Mouse (Mus musculus): ENCODE data around the gene Galnt12. TPM values are rescaled to one million over a fixed set of nuclear protein-coding genes. Genes with fewer than 3 reads are reported as not detected.

Gene Galnt12
- total and polyA plus RNA-seq, 2 experiments from 2014 or later = 1.4 to 1.9 TPM

DNA sequence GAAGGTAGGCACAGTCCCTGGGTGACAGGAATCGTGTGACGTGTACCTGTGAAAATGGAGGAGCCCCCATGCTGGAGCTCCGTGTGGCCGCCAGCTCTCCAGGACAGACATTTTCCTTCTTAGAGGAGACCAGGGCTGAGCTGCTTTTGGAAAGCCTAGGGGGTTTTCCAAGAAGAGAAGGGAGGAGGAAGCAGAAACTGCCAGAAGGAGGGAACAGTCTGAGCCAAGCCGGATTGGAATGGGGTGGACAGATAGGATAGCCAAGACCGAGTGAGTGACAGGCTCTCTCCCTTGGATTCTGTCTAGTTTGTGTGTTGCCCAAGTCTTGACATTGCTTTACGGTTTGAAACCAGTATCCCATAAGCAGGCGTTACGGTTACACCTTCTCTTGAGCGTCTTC is 11.9 kb downstream of the Galnt12 start:
- ATAC-seq (ENCODE audit: insufficient read depth, low read depth) = no peak
- no peaks in the 10 kb centered on the region for H3K4me1 ChIP-seq (ENCODE audit: control insufficient read depth, insufficient read depth)
- WGBS = 88% methylated on average over 10 of the region's 10 CpGs
- no peak overlapping the region for H3K27ac ChIP-seq (ENCODE audit: low read depth)
- DNase-seq (ENCODE audit: low spot score) = no peak
- 0 out of 2 replicates have a peak, but pooled peaks cover 3% of the 10 kb centered on the region for H3K9me3 ChIP-seq (replicated peaks; ENCODE audit: control insufficient read depth, low read length)
- H3K4me2 ChIP-seq (ENCODE audit: low read depth, low read length) = no peak overlapping the region
- TF ChIP-seq CTCF (IDR thresholded peaks at IDR 0.05; ENCODE audit: low read depth) (no peak), EP300 (IDR thresholded peaks at IDR 0.05; ENCODE audit: low read depth) (no peak)
- no peaks in the 10 kb centered on the region for H3K27me3 ChIP-seq (ENCODE audit: control insufficient read depth, insufficient read depth, low read length)
- H3K36me3 ChIP-seq (replicated peaks; ENCODE audit: control insufficient read depth, insufficient read depth, low read length) = no peaks in the 10 kb centered on the region
- no peak overlapping the region for H3K4me3 ChIP-seq (ENCODE audit: low read depth, low read length)
- H3K9ac ChIP-seq (replicated peaks; ENCODE audit: low read depth, low read length) = no peak overlapping the region

DNA sequence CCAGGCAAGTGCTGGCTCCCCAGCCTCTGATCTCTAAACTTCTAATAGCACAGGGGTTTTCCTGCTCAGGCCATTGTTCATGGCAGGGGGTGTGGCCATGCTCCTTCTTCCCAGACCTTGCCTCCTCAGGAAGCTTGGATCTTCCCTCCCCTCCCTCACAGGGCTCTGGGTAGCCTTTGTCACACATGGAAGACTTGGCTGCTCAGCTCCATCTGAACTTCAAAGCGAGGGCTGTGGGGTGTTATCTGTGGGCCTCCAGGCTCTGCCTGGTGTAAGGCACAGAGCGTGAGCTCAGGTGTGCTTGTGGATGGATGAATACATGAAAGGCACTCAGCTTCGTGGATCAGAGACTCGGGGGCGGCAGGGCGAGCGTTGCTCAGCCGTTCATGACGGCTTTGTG is 20.2 kb downstream of the Galnt12 start:
- H3K27ac ChIP-seq (ENCODE audit: low read depth) = no peak overlapping the region

GRCm38 (mm10) chr4:47112560-47112959 is 20.9 kb downstream of the Galnt12 start:
- WGBS = 50% methylated on average over 9 of the region's 9 CpGs
- 0 out of 2 replicates have a peak, but pooled peaks cover 3% of the 10 kb centered on the region for H3K27me3 ChIP-seq (ENCODE audit: control insufficient read depth, insufficient read depth, low read length)
- H3K9ac ChIP-seq (replicated peaks; ENCODE audit: low read depth, low read length) = no peak overlapping the region
- DNase-seq (ENCODE audit: low spot score) (no peak), ATAC-seq (ENCODE audit: insufficient read depth, low read depth) (no peak)
- no peak overlapping the region for H3K27ac ChIP-seq (ENCODE audit: low read depth)
- H3K36me3 ChIP-seq (replicated peaks; ENCODE audit: control insufficient read depth, insufficient read depth, low read length) = no peaks in the 10 kb centered on the region
- TF ChIP-seq CTCF (IDR thresholded peaks at IDR 0.05; ENCODE audit: low read depth) = no peak
- TF ChIP-seq EP300 (IDR thresholded peaks at IDR 0.05; ENCODE audit: low read depth) = no peak
- H3K4me1 ChIP-seq (ENCODE audit: control insufficient read depth, insufficient read depth) = no peaks in the 10 kb centered on the region
- H3K4me3 ChIP-seq (ENCODE audit: low read depth, low read length) = no peak overlapping the region
- H3K9me3 ChIP-seq (replicated peaks; ENCODE audit: control insufficient read depth, low read length) = no peaks in the 10 kb centered on the region
- no peak overlapping the region for H3K4me2 ChIP-seq (ENCODE audit: low read depth, low read length)

More for the DNA sequence above, 20.2 kb downstream of the Galnt12 start:
- 70% methylated on average over 9 of the region's 9 CpGs for WGBS
- H3K36me3 ChIP-seq (replicated peaks; ENCODE audit: control insufficient read depth, insufficient read depth, low read length) = no peaks in the 10 kb centered on the region
- H3K4me1 ChIP-seq (ENCODE audit: control insufficient read depth, insufficient read depth) = no peaks in the 10 kb centered on the region
- TF ChIP-seq CTCF (IDR thresholded peaks at IDR 0.05; ENCODE audit: low read depth) = no peak
- H3K9me3 ChIP-seq (replicated peaks; ENCODE audit: control insufficient read depth, low read length) = no peaks in the 10 kb centered on the region
- H3K4me3 ChIP-seq (ENCODE audit: low read depth, low read length) = no peak overlapping the region
- H3K4me2 ChIP-seq (ENCODE audit: low read depth, low read length) = no peak overlapping the region
- H3K9ac ChIP-seq (replicated peaks; ENCODE audit: low read depth, low read length) = no peak overlapping the region
- ATAC-seq (ENCODE audit: insufficient read depth, low read depth) = no peak
- no peak for DNase-seq (ENCODE audit: low spot score)
- H3K27me3 ChIP-seq (ENCODE audit: control insufficient read depth, insufficient read depth, low read length) = 0 out of 2 replicates have a peak, but pooled peaks cover 3% of the 10 kb centered on the region

GRCm38 (mm10) chr4:47122051-47122706 is 30.5 kb downstream of the Galnt12 start:
- Histone ChIP-seq H3K4me1 (ENCODE audit: control insufficient read depth, insufficient read depth) (no peaks in the 10 kb centered on the region), H3K4me2 (ENCODE audit: low read depth, low read length) (no peak overlapping the region), H3K9me3 (replicated peaks; ENCODE audit: control insufficient read depth, low read length) (no peaks in the 10 kb centered on the region), H3K36me3 (replicated peaks; ENCODE audit: control insufficient read depth, insufficient read depth, low read length) (no peaks in the 10 kb centered on the region), H3K9ac (replicated peaks; ENCODE audit: low read depth, low read length) (no peak overlapping the region), H3K27ac (ENCODE audit: low read depth) (no peak overlapping the region), H3K27me3 (ENCODE audit: control insufficient read depth, insufficient read depth, low read length) (no peaks in the 10 kb centered on the region), H3K4me3 (ENCODE audit: low read depth, low read length) (no peak overlapping the region)
- TF ChIP-seq EP300 (IDR thresholded peaks at IDR 0.05; ENCODE audit: low read depth) (no peak), CTCF (IDR thresholded peaks at IDR 0.05; ENCODE audit: low read depth) (peak; percentile 78)
- WGBS = 57% methylated on average over 13 of the region's 13 CpGs
- DNase-seq (ENCODE audit: low spot score) = peak; percentile 28
- no peak for ATAC-seq (ENCODE audit: insufficient read depth, low read depth)

DNA sequence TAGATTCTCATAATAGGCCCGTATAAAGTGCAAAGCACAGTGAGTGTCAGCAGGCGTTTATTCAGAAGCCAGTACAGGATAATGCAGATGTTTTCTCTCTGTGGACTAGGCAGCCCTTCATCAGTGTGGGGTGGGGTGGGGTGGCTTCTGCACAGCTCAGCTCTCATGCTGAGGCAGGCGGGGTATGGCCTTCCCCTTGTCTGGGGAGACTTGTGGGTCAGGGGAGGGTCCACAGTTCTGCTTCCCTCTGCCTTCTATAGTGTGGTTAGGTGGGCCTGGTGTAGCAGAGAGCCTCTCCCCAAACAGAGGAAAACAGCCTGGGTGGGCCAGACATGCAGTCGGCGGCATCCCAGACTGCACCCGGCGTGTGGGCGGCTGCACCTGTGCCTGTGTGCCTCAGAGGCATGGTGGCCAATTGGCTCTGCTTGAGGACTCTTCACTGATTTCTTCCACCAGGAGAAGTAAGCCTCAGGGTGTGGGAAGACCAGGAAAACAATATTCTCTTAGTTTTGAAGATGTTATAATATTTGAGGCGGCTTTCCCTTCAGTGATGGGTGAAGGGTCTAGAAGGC is 32.5 kb downstream of the Galnt12 start:
- no peaks in the 10 kb centered on the region for H3K36me3 ChIP-seq (replicated peaks; ENCODE audit: control insufficient read depth, insufficient read depth, low read length)
- H3K9me3 ChIP-seq (replicated peaks; ENCODE audit: control insufficient read depth, low read length) = no peaks in the 10 kb centered on the region
- no peak overlapping the region for H3K4me2 ChIP-seq (ENCODE audit: low read depth, low read length)
- 83% methylated on average over 9 of the region's 9 CpGs for WGBS
- no peak for TF ChIP-seq CTCF (IDR thresholded peaks at IDR 0.05; ENCODE audit: low read depth)
- TF ChIP-seq EP300 (IDR thresholded peaks at IDR 0.05; ENCODE audit: low read depth) = no peak
- no peaks in the 10 kb centered on the region for H3K4me1 ChIP-seq (ENCODE audit: control insufficient read depth, insufficient read depth)
- no peak overlapping the region for H3K9ac ChIP-seq (replicated peaks; ENCODE audit: low read depth, low read length)
- DNase-seq (ENCODE audit: low spot score) = no peak
- H3K27me3 ChIP-seq (ENCODE audit: control insufficient read depth, insufficient read depth, low read length) = no peaks in the 10 kb centered on the region
- H3K4me3 ChIP-seq (ENCODE audit: low read depth, low read length) = no peak overlapping the region
- peak; percentile 20; the same call in 1 of the 2 replicates for ATAC-seq (ENCODE audit: insufficient read depth, low read depth)
- H3K27ac ChIP-seq (ENCODE audit: low read depth) = no peak overlapping the region

Measured in heart, postnatal 0 days (tissue).